In genomic region chr2:55206891-55207290, GRCm38 (mm10) we compare ENCODE assay signal across 30 mouse cellular contexts.
"Had no signal": no experiment of that assay in that cellular context is flagged by ENCODE, and none has a peak within 500 bp of the region (broad histone marks: within the 10 kb centered on the region; RNA-seq: fewer than 3 reads in every experiment).

No protein-coding gene starts in this region.

- H3K4me1 ChIP-seq: limb, embryonic 10.5 days; limb, embryonic 12.5 days; limb, embryonic 13.5 days; limb, embryonic 15.5 days; liver, embryonic 12.5 days; liver, embryonic 13.5 days; liver, embryonic 15.5 days; lung, embryonic 15.5 days; megakaryocyte, embryonic 14.5 days; midbrain, embryonic 10.5 days; midbrain, embryonic 12.5 days; midbrain, embryonic 13.5 days; midbrain, embryonic 15.5 days had no signal

- H3K9me3 ChIP-seq: limb, embryonic 10.5 days; limb, embryonic 12.5 days; limb, embryonic 13.5 days; limb, embryonic 15.5 days; liver, embryonic 12.5 days; liver, embryonic 13.5 days; liver, embryonic 15.5 days; lung, embryonic 15.5 days; megakaryocyte, embryonic 14.5 days; midbrain, embryonic 10.5 days; midbrain, embryonic 12.5 days; midbrain, embryonic 13.5 days; midbrain, embryonic 15.5 days had no signal

- H3K9ac ChIP-seq: limb, embryonic 12.5 days; limb, embryonic 13.5 days; limb, embryonic 15.5 days; liver, embryonic 12.5 days; liver, embryonic 13.5 days; liver, embryonic 14.5 days; liver, embryonic 15.5 days; liver, postnatal 0 days; lung, embryonic 14.5 days; lung, embryonic 15.5 days; midbrain, embryonic 12.5 days; midbrain, embryonic 13.5 days; midbrain, embryonic 15.5 days had no signal

- ATAC-seq: liver, embryonic 12.5 days; liver, postnatal 0 days; lung, postnatal 0 days; midbrain, embryonic 13.5 days; midbrain, embryonic 15.5 days; midbrain, embryonic 16.5 days had no signal

- H3K36me3 ChIP-seq: limb, embryonic 10.5 days; limb, embryonic 12.5 days; limb, embryonic 13.5 days; limb, embryonic 15.5 days; liver, embryonic 12.5 days; liver, embryonic 13.5 days; liver, embryonic 15.5 days; lung, embryonic 15.5 days; midbrain, embryonic 10.5 days; midbrain, embryonic 12.5 days; midbrain, embryonic 13.5 days; midbrain, embryonic 15.5 days had no signal

- H3K27ac ChIP-seq: limb, embryonic 10.5 days; limb, embryonic 12.5 days; limb, embryonic 13.5 days; limb, embryonic 15.5 days; liver, embryonic 12.5 days; liver, embryonic 13.5 days; liver, embryonic 14.5 days; liver, embryonic 15.5 days; lung, embryonic 15.5 days; macrophage; midbrain, embryonic 10.5 days; midbrain, embryonic 12.5 days; midbrain, embryonic 13.5 days; midbrain, embryonic 15.5 days had no signal

- DNase-seq: left cerebral cortex, postnatal 4 days; liver; liver, embryonic 13.5 days; liver, postnatal 0 days; lung, adult 18-20 months; lung, adult 2 months; lung, embryonic 14.5 days; lung, postnatal 10 days; lung, postnatal 14 days; lung, postnatal 36 days; lung, postnatal 4 days; midbrain, embryonic 14.5 days had no signal

- H3K4me3 ChIP-seq: limb, embryonic 10.5 days; limb, embryonic 12.5 days; limb, embryonic 13.5 days; limb, embryonic 15.5 days; liver, embryonic 12.5 days; liver, embryonic 13.5 days; liver, embryonic 15.5 days; lung, embryonic 15.5 days; megakaryocyte, embryonic 14.5 days; midbrain, embryonic 10.5 days; midbrain, embryonic 12.5 days; midbrain, embryonic 13.5 days; midbrain, embryonic 15.5 days had no signal

- H3K4me2 ChIP-seq: limb, embryonic 12.5 days; limb, embryonic 13.5 days; limb, embryonic 15.5 days; liver, embryonic 11.5 days; liver, embryonic 12.5 days; liver, embryonic 13.5 days; liver, embryonic 15.5 days; lung, embryonic 14.5 days; lung, embryonic 15.5 days; midbrain, embryonic 11.5 days; midbrain, embryonic 12.5 days; midbrain, embryonic 13.5 days; midbrain, embryonic 15.5 days had no signal

- H3K27me3 ChIP-seq: limb, embryonic 12.5 days; limb, embryonic 13.5 days; limb, embryonic 15.5 days; liver, embryonic 12.5 days; liver, embryonic 13.5 days; liver, embryonic 15.5 days; lung, embryonic 15.5 days; megakaryocyte, embryonic 14.5 days; midbrain, embryonic 12.5 days; midbrain, embryonic 13.5 days; midbrain, embryonic 15.5 days had no signal
